Mouse (Mus musculus) thymus, adult 2 months (tissue): ENCODE results near the gene Sgf29.

Experiments used
- CTCF ChIP-seq: fragments of 200-500 bp; IDR thresholded peaks from 2 replicates; pipeline ENCODE4 v1.5.1; 2012; ENCODE audit warnings: mild to moderate bottlenecking, control low read depth, low read length, moderate library complexity, borderline replicate concordance; ENCODE audit not compliant: control insufficient read depth, poor library complexity, insufficient read depth; ENCODE audit errors: extremely low read depth
- POLR2A ChIP-seq: fragments of 200-500 bp; IDR thresholded peaks from 2 replicates; pipeline ENCODE4 v1.6.1; 2012; ENCODE audit warnings: mild to moderate bottlenecking, low read length, control low read depth, moderate library complexity; ENCODE audit not compliant: control insufficient read depth, poor library complexity, insufficient read depth; ENCODE audit errors: extremely low read depth

DNA sequence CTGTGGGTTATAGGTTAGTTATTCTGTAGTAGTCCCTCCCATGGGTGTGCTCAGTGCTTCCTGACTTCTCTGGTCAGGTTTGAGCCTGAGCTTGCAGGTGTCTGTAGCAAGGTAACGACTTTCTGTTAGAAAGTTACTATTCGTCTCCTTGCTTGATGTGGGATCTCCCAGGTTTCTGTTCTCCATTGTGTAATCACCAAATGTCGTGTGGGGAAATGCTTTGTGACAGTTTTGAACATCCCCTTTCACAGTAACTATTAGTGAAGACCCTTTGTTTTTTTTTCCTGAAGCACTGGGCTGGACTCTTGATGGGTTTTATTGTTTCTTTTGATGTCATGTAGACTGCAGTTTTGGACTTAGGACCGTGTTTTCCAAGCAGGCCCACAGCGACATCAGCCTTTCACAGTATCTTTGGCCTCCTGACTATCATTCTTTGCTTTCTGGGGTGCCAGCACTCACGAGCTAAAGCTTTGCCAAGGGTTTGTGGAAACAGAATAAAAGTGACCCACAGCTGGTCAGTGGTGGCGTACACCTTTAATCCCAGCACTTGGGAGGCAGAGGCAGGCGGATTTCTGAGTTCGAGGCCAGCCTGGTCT is 18.5 kb downstream of the Sgf29 start:
- TF ChIP-seq POLR2A (no peak), CTCF (no peak)
